19 mouse cellular contexts compared by ENCODE assay signal in genomic region chr2:140784626-140785025, GRCm38 (mm10).
A peak's percentile ranks its signal among the peaks of the same experiment; 100 is the strongest.
DNase-seq lines count a peak whose midpoint lies in the region; ATAC-seq and TF ChIP-seq lines count a peak whose summit lies in the region.
"Had no signal": no experiment of that assay in that cellular context is flagged by ENCODE, and none has a peak within 500 bp of the region (broad histone marks: within the 10 kb centered on the region; RNA-seq: fewer than 3 reads in every experiment).

No protein-coding gene starts in this region.

- H3K9ac ChIP-seq in heart, adult 2 months (ENCODE audit: low read depth, low read length), result no peak overlapping the region
- no peak overlapping the region for H3K9ac ChIP-seq in liver, embryonic 14.5 days (replicated peaks)
- H3K9ac ChIP-seq: heart, embryonic 12.5 days had no signal

- H3K79me2 ChIP-seq in heart, adult 2 months (replicated peaks; ENCODE audit: control insufficient read depth, insufficient read depth, low read length), result no peaks in the 10 kb centered on the region

- no peaks in the 10 kb centered on the region for H3K36me3 ChIP-seq in heart, adult 2 months (ENCODE audit: control insufficient read depth, insufficient read depth, low read length)
- H3K36me3 ChIP-seq in liver, embryonic 14.5 days (replicated peaks; ENCODE audit: control insufficient read depth, insufficient read depth, low read depth), result no peaks in the 10 kb centered on the region
- H3K36me3 ChIP-seq: heart, embryonic 12.5 days; limb, embryonic 10.5 days had no signal

- no peaks in the 10 kb centered on the region for H3K27me3 ChIP-seq in heart, adult 2 months (ENCODE audit: control insufficient read depth, insufficient read depth, low read length)
- no peaks in the 10 kb centered on the region for H3K27me3 ChIP-seq in liver, embryonic 14.5 days (ENCODE audit: control insufficient read depth, insufficient read depth, low read length)
- H3K27me3 ChIP-seq: heart, embryonic 12.5 days had no signal

- no peak for TF ChIP-seq POLR2A in heart, adult 2 months (IDR thresholded peaks at IDR 0.05; ENCODE audit: insufficient read depth, low read depth, low read length)

- H3K4me3 ChIP-seq in heart, adult 2 months, result no peak overlapping the region
- H3K4me3 ChIP-seq in liver, embryonic 14.5 days (ENCODE audit: insufficient read depth in 1 of 2, low read depth in 2 of 2, low read length in 2 of 2), result no peak overlapping the region
- H3K4me3 ChIP-seq: heart, embryonic 12.5 days; limb, embryonic 10.5 days had no signal

- 56% methylated on average over 2 of the region's 2 CpGs for WGBS in heart, adult 2 months
- WGBS in liver, embryonic 14.5 days (ENCODE audit: insufficient replicate concordance), result 13% methylated on average over 2 of the region's 2 CpGs

- DNase-seq in heart, adult 11 months, result peak; percentile 90
- DNase-seq in heart, adult 2 months, result no peak
- DNase-seq in c-Kit-positive CD71-negative TER-119-negative erythroid progenitor cells, embryonic 14.5 days (ENCODE audit: low read depth), result peak; percentile 50
- DNase-seq in liver, embryonic 14.5 days (ENCODE audit: low read depth in 3 of 3, low spot score in 3 of 3), result peak in 2 of 3 experiments; percentile 3 to 27
- DNase-seq in testis, postnatal 10 days (ENCODE audit: low spot score), result no peak
- no peak for DNase-seq in cerebellum, postnatal 10 days
- DNase-seq in embryo, embryonic 10 days (ENCODE audit: low spot score), result no peak
- DNase-seq: adrenal gland, postnatal 36 days; cerebellum, adult 11 months; embryo, embryonic 11 days; gastrocnemius, postnatal 10 days; kidney, adult 11 months; kidney, postnatal 14 days; right cerebral cortex, postnatal 14 days; thymus, postnatal 14 days had no signal

- no peak overlapping the region for H3K4me2 ChIP-seq in liver, embryonic 14.5 days (ENCODE audit: low read depth)
- H3K4me2 ChIP-seq: heart, embryonic 12.5 days had no signal

- TF ChIP-seq EP300 in heart, adult 2 months (IDR thresholded peaks at IDR 0.05; ENCODE audit: insufficient read depth, low read depth, low read length), result no peak
- TF ChIP-seq EP300 in liver, embryonic 14.5 days (IDR thresholded peaks at IDR 0.05; ENCODE audit: low read depth), result no peak

- intact Hi-C loops in heart, adult 2 months (cut with DNase I), result no loop called here

- ATAC-seq in liver, embryonic 14.5 days (ENCODE audit: insufficient read depth), result peak; percentile 52; the same call in 1 of the 2 replicates
- ATAC-seq in monocyte, adult 5-6 weeks (replicated peaks; ENCODE audit: insufficient number of reproducible peaks, low FRiP score, low TSS enrichment, poor library complexity, severe bottlenecking), result peak; percentile 96
- ATAC-seq: forebrain, embryonic 16.5 days had no signal

- H3K9me3 ChIP-seq in liver, embryonic 14.5 days (ENCODE audit: control insufficient read depth, low read length), result no peaks in the 10 kb centered on the region
- H3K9me3 ChIP-seq: heart, embryonic 12.5 days; limb, embryonic 10.5 days had no signal

- H3K27ac ChIP-seq in heart, adult 2 months, result no peak overlapping the region
- no peak overlapping the region for H3K27ac ChIP-seq in liver, embryonic 14.5 days
- H3K27ac ChIP-seq: limb, embryonic 10.5 days had no signal

- no peak for TF ChIP-seq CTCF in heart, adult 2 months (IDR thresholded peaks at IDR 0.05)
- TF ChIP-seq CTCF in liver, embryonic 14.5 days (IDR thresholded peaks at IDR 0.05; ENCODE audit: low read depth), result no peak

- H3K4me1 ChIP-seq in heart, adult 2 months (ENCODE audit: control insufficient read depth, insufficient read depth, low read length), result no peaks in the 10 kb centered on the region
- H3K4me1 ChIP-seq in liver, embryonic 14.5 days (replicated peaks; ENCODE audit: control insufficient read depth in 2 of 2, insufficient read depth in 2 of 2, low read length in 1 of 2), result peaks cover 0 to 4% of the 10 kb centered on the region in 2 experiments; a peak in 2 of 4 replicates
- H3K4me1 ChIP-seq: limb, embryonic 10.5 days had no signal

Comparison
In these comparisons a context has a peak if more than half of its experiments do, and no peak if none do; other contexts are left out.
1. DNase-seq: peak in heart, adult 11 months (single experiment), c-Kit-positive CD71-negative TER-119-negative erythroid progenitor cells, embryonic 14.5 days (single experiment) and liver, embryonic 14.5 days (2 of 3); none in heart, adult 2 months (0 of 2), testis, postnatal 10 days (single experiment), cerebellum, postnatal 10 days (0 of 2) and embryo, embryonic 10 days (single experiment).